Mouse (Mus musculus) heart, embryonic 10.5 days (tissue): ENCODE measurements at regions not wholly inside any gene's neighbourhood (a gene's known extent, or its start where the extent isn't known, plus 50 kb on each side); places are given as distances from the start of the nearest gene placed in this dataset.

Experiments
- DNase-seq: peaks from one replicate; pipeline ENCODE4 v3.0.0-alpha.2; 2017; ENCODE audit warnings: low spot score
- H3K27ac ChIP-seq: fragments of 300-500 bp; sonication (generic); 2 replicates; pipeline ENCODE4 v1.5.1; 2016; ENCODE audit warnings: mild to moderate bottlenecking
- H3K27me3 ChIP-seq: fragments of 300-500 bp; sonication (generic); 2 replicates; pipeline ENCODE4 v1.6.1; 2016; ENCODE audit warnings: mild to moderate bottlenecking; ENCODE audit not compliant: poor library complexity, insufficient read depth, severe bottlenecking
- H3K36me3 ChIP-seq: fragments of 300-500 bp; sonication (generic); 2 replicates; pipeline ENCODE4 v1.6.1; 2016; ENCODE audit warnings: mild to moderate bottlenecking, moderate library complexity
- H3K4me1 ChIP-seq: fragments of 300-500 bp; sonication (generic); 2 replicates; pipeline ENCODE4 v1.6.1; 2016; ENCODE audit warnings: mild to moderate bottlenecking
- H3K4me3 ChIP-seq: fragments of 300-500 bp; sonication (generic); 2 replicates; pipeline ENCODE4 v1.5.1; 2016; ENCODE audit warnings: mild to moderate bottlenecking, moderate library complexity
- H3K9me3 ChIP-seq: fragments of 300-500 bp; sonication (generic); 2 replicates; pipeline ENCODE4 v1.6.1; 2016; ENCODE audit warnings: mild to moderate bottlenecking, moderate library complexity
- WGBS: fragments of 180-500 bp; shearing (Covaris S2); methylation state at CpG from one replicate; pipeline ENCODE4 v1.1.7; 2016; 5-methylcytosine and 5-hydroxymethylcytosine counted together

- Histone ChIP-seq H3K36me3 (no peaks in the 10 kb centered on the region), H3K9me3 (no peaks in the 10 kb centered on the region; the same call in 1 of the 2 replicates), H3K4me1 (peaks cover 29% of the 10 kb centered on the region), H3K27me3 (no peaks in the 10 kb centered on the region), H3K27ac (no peak overlapping the region; the same call in 1 of the 2 replicates), H3K4me3 (no peak overlapping the region)
- WGBS: 61% methylated on average over 7 of the region's 7 CpGs
- no peak for DNase-seq
Measured at GRCm38 (mm10) chr13:42244240-42245086, 56.8 kb upstream of the Edn1 start.

DNA sequence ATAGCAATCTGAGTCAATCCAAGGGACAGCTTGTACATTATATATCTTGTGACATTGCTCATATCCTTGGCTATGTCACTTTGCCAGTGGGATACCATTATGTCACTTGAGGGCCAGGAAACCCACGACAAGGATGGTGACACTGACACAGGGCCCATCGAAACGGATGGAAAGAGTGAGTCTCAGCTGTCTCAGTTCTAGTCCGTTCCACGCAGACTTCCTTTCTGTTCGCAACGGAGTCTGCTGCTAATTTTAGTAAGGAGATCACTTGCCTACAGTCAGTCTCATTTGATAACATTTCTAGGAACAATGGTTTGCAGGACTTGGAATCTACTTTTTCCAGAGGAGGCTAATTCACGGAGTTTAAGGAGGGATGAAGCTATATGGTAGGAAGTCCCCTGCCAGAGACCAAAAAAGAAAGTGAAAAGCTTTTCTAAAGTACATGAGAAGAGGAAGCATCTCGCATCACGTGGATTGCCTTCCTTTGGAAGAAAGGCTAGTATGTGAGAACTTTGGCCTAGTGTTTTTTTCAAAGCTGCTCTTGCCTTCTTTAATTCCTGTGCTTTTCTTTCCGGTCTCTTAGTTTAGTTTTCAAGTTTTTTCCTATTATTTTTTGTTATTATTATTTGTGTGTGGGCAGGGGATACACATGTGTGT, 55.4 kb upstream of the Edn1 start:
- Histone ChIP-seq H3K4me1 (peaks cover 29% of the 10 kb centered on the region), H3K36me3 (no peaks in the 10 kb centered on the region), H3K27me3 (no peaks in the 10 kb centered on the region), H3K27ac (peak overlapping the region; percentile 65), H3K9me3 (no peaks in the 10 kb centered on the region), H3K4me3 (no peak overlapping the region)
- 45% methylated on average over 11 of the region's 11 CpGs for WGBS
- DNase-seq: no peak
